Mouse (Mus musculus) midbrain, embryonic 11.5 days (tissue): ENCODE data around the gene Selenov. TPM values are rescaled to one million over a fixed set of nuclear protein-coding genes. Genes with fewer than 3 reads are reported as not detected.

Experiments
- ATAC-seq: fragments of 200-750 bp; cut with Nextera tagmentation; 2 replicates; pipeline ENCODE4 v1.8.0; 2017; ENCODE audit warnings: moderate TSS enrichment, moderate library complexity; ENCODE audit not compliant: low FRiP score
- DNase-seq: peaks from one replicate; pipeline ENCODE4 v3.0.0; 2015; ENCODE audit warnings: low spot score; ENCODE audit errors: missing footprints
- H3K27ac ChIP-seq: fragments of 300-500 bp; sonication (generic); 2 replicates; pipeline ENCODE4 v1.5.1; 2014; ENCODE audit warnings: low read depth, low read length
- H3K27me3 ChIP-seq: fragments of 300-500 bp; sonication (generic); 2 replicates; pipeline ENCODE4 v1.6.1; 2014; ENCODE audit warnings: mild to moderate bottlenecking, low read length, moderate library complexity, mixed read lengths; ENCODE audit not compliant: control insufficient read depth, insufficient read depth
- H3K36me3 ChIP-seq: fragments of 300-500 bp; sonication (generic); 2 replicates; pipeline ENCODE4 v1.6.1; 2014; ENCODE audit warnings: mild to moderate bottlenecking, low read length, moderate library complexity, mixed read lengths; ENCODE audit not compliant: control insufficient read depth, insufficient read depth
- H3K4me1 ChIP-seq: fragments of 300-500 bp; sonication (generic); 2 replicates; pipeline ENCODE4 v1.6.1; 2014; ENCODE audit warnings: low read length; ENCODE audit not compliant: control insufficient read depth, insufficient read depth
- H3K4me2 ChIP-seq: fragments of 300-500 bp; sonication (generic); 2 replicates; pipeline ENCODE4 v1.6.1; 2014; ENCODE audit warnings: mild to moderate bottlenecking, moderate library complexity
- H3K4me3 ChIP-seq: fragments of 300-500 bp; sonication (generic); 2 replicates; pipeline ENCODE4 v1.5.1; 2014; ENCODE audit warnings: low read depth, low read length
- H3K9ac ChIP-seq: fragments of 300-500 bp; sonication (generic); 2 replicates; pipeline ENCODE4 v1.6.1; 2014; ENCODE audit warnings: low read length
- H3K9me3 ChIP-seq: fragments of 300-500 bp; sonication (generic); 2 replicates; pipeline ENCODE4 v1.6.1; 2016; ENCODE audit warnings: low read length; ENCODE audit not compliant: control insufficient read depth
- WGBS: fragments of 180-500 bp; shearing (Covaris S2); extraction: QIAGEN DNeasy Blood & Tissue Kit; methylation state at CpG from one replicate; pipeline ENCODE4 v1.1.7; 2014; 5-methylcytosine and 5-hydroxymethylcytosine counted together
- polyA plus RNA-seq: library from polyadenylated mRNA; unstranded; fragments of >200 nt; fragmentation: Nextera tagmentation; extraction: Ambion mirVana; gene quantifications from 2 replicates; pipeline ENCODE4 v1.2.1, GENCODE M21; 2014

The Selenov gene
- polyA plus RNA-seq, 1 experiment from 2014 or later: 0.48 TPM

DNA sequence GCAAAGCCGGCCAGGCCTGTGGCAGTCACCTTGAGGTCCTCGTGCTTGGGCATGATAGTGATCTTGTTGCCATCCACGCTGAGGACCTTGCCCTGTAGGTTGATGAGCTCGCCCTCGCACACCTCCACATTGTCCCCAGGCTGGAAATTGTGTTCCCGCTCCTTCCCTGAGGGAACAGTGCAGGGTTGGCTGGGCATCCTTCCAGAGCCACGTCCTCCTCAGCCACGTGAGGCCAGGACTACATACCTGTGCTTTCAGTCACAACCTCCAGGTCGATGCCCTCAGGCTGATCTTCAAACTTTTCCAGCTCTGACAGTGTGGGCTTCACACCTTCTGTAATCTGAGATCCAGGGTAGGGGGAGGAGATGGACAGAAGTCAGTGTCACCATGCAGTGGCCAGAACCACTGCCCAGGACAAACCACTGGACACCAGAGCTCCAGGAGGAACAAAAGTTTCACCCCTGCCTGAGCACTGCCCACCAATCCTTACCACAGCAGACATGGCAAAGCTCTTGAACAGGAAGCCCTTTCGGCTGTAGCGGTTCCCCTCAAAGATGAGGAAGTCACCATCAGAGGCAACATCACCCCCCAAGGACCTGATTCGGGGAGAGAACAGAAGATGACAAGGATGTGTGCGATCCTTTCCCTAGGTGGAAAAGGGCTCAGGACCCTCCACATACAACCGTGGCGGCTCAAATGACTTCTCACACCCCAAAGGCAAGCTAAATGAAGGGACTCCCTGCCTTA lies 31.2 kb upstream of the Selenov start:
- 91% methylated on average over 15 of the region's 15 CpGs for WGBS
- Histone ChIP-seq H3K27ac (no peak overlapping the region), H3K27me3 (no peaks in the 10 kb centered on the region), H3K4me1 (no peaks in the 10 kb centered on the region), H3K4me2 (no peak overlapping the region), H3K36me3 (peaks cover 66% of the 10 kb centered on the region), H3K4me3 (no peak overlapping the region), H3K9me3 (no peaks in the 10 kb centered on the region), H3K9ac (no peak overlapping the region)
- DNase-seq (no peak), ATAC-seq (no peak)

DNA sequence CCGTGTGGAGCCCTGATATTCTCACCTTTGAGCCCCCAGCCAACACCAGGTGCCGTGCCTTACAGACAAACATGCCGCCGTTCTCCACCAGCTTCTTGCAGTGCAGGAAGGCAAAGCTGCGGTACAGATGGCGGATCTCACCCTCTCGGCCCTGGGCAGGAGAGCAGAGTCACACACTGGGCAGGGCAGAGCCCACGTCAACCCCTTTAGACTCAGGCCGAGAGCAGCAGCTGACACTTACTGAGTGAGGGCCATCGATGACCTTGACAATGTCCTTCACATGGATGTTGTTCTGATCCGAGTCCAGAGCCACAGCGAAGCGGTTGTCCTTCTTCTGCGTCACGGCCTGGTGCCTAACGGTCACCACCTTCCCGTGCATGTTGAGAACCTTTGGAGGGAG lies 27.7 kb upstream of the Selenov start:
- Histone ChIP-seq H3K9me3 (no peaks in the 10 kb centered on the region), H3K27me3 (no peaks in the 10 kb centered on the region), H3K4me2 (no peak overlapping the region), H3K9ac (no peak overlapping the region), H3K36me3 (peaks cover 62% of the 10 kb centered on the region), H3K4me1 (no peaks in the 10 kb centered on the region), H3K4me3 (no peak overlapping the region), H3K27ac (no peak overlapping the region)
- WGBS: 94% methylated on average over 17 of the region's 17 CpGs
- ATAC-seq (no peak), DNase-seq (no peak)

DNA sequence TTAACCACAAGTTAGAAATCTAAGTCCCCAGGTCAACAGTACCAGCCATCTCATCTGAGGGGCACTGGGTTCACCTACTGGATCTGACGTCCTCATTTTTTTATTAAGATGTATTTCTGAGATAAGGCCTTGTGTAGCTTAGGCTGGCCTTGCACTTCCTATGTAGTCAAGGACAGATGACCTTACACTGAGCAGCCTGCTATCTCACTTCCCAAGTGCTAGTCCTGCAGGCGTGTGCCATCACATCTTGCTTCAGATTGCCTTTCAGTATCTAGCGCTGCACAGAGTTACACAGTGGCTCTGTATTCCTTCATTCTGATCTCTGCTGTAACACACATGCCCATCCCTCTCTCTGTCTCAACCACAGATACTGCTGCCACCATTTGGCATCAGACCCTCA lies 27.1 kb upstream of the Selenov start:
- Histone ChIP-seq H3K4me2 (no peak overlapping the region), H3K27ac (no peak overlapping the region), H3K4me3 (no peak overlapping the region), H3K27me3 (no peaks in the 10 kb centered on the region), H3K36me3 (peaks cover 57% of the 10 kb centered on the region), H3K9me3 (no peaks in the 10 kb centered on the region), H3K9ac (no peak overlapping the region), H3K4me1 (no peaks in the 10 kb centered on the region)
- WGBS: 88% methylated on average over 3 of the region's 3 CpGs
- DNase-seq (no peak), ATAC-seq (no peak)

DNA sequence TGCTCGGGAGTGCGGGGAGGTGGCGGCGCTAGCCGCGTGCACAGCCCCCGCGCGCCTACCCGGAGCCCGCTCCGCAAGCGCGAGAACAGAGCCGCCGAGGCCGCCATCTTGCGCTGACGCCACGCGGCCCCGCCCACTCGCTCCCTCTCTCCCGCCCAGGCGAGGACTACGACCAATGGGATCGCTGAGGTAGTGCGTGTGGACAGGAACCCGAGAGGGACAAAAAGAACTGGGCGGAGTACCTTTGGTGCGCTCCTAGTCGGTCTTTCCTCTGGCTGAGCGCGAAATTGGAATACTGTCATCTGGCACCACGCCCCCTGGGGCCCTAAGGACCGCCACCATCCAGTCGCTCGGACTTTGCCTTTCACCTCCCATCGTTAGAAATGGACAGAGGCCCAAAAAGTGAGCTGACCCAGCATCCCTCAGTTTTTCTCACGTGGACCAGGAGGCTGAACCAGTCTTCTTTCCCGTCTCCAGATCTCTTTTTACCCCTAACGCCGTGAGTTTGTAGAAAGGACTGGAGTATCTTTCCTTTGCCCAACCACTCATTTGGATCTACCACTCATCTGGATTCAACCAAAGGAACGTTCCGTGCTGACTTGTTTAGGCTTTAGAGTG lies 21.0 kb upstream of the Selenov start, which contains the start of gene Timm50:
Timm50 (minus strand) TSS at position 147 of the 618 bp plus-strand sequence.
- WGBS: 1% methylated on average over 43 of the region's 45 CpGs
- ATAC-seq (peak; percentile 96), DNase-seq (peak; percentile 98)

DNA sequence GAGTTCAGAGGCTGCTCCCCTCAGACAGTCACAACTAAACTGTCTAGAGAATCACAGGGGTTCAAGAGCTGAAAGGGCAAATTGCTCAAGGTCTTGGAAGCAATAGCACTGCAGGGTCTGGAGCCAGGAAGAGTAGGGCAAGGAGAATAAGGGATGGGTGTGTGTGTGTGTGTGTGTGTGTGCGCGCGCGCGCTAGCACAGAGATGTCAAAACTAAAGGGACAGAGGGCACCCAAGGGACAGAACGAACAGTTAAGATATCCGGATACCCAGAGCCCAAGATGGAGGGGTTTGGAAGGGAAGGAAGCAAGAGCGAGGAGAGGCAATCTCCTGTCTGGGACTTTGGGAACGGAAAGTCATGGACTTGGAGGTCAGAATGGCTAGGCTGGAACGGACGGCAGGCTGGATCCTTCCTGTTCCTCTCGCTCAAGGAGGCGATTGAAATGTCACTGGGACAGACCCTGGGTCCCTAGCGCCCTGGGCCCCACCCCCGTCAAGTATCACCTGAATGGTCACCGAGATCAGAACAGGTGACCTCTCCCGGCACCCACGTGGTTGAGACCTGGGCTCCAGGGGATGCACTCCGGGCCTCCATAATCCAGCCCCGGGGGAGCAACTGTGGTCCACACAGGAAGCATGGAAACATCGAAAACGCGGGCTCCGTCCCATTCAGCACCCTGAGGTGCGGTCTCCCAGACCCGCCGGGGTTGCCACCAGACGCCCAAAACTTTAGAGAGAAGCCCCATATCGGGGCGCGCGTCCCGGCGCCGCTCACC lies 20.4 kb upstream of the Selenov start:
- ATAC-seq (peak; percentile 47), DNase-seq (peak; percentile 91)
- Histone ChIP-seq H3K27ac (peak overlapping the region; percentile 57), H3K9me3 (no peaks in the 10 kb centered on the region), H3K27me3 (no peaks in the 10 kb centered on the region), H3K36me3 (peaks cover 26% of the 10 kb centered on the region), H3K4me3 (peak overlapping the region; percentile 99), H3K9ac (peak overlapping the region; percentile 93), H3K4me1 (peaks cover 10% of the 10 kb centered on the region; the same call in 1 of the 2 replicates), H3K4me2 (peak overlapping the region; percentile 92)
- 7% methylated on average over 35 of the region's 35 CpGs for WGBS

More for the DNA sequence above, 21.0 kb upstream of the Selenov start, which contains the start of gene Timm50:
- Histone ChIP-seq H3K27ac (peak within 1 kb of the TSS; percentile 57), H3K9me3 (no peaks in the 10 kb centered on the region), H3K9ac (peak within 1 kb of the TSS; percentile 93), H3K4me3 (peak within 1 kb of the TSS; percentile 99), H3K4me1 (peaks cover 10% of the 10 kb centered on the region; the same call in 1 of the 2 replicates), H3K27me3 (no peaks in the 10 kb centered on the region), H3K36me3 (peaks cover 24% of the 10 kb centered on the region; the same call in 1 of the 2 replicates), H3K4me2 (peak within 1 kb of the TSS; percentile 92)

DNA sequence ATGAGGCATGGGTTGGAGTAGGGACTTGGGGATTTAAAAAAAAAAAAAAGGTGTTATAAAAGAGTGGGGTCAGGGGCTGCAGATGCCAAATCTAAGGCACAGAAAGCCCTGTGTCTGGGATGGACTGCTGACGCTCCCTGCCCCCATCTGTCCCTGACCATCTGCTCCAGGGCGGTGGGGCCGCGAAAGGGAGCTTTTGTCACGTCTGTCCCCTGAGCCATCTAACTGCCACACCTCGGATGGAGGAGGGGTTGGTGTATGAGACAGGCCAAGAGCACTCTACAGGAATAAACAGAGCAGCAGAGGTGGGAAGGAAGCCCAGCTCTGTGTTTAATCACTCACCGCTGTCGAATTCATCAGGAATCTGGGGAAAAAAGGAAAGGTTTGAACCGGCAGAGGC lies 18.8 kb upstream of the Selenov start:
- Histone ChIP-seq H3K27me3 (no peaks in the 10 kb centered on the region), H3K9me3 (no peaks in the 10 kb centered on the region), H3K4me3 (peak overlapping the region; percentile 99), H3K27ac (peak overlapping the region; percentile 73), H3K4me1 (peaks cover 10% of the 10 kb centered on the region; the same call in 1 of the 2 replicates), H3K9ac (peak overlapping the region; percentile 40; the same call in 1 of the 2 replicates), H3K36me3 (peaks cover 23% of the 10 kb centered on the region), H3K4me2 (peak overlapping the region; percentile 92)
- WGBS: 62% methylated on average over 9 of the region's 9 CpGs
- DNase-seq (no peak), ATAC-seq (peak; percentile 44)

DNA sequence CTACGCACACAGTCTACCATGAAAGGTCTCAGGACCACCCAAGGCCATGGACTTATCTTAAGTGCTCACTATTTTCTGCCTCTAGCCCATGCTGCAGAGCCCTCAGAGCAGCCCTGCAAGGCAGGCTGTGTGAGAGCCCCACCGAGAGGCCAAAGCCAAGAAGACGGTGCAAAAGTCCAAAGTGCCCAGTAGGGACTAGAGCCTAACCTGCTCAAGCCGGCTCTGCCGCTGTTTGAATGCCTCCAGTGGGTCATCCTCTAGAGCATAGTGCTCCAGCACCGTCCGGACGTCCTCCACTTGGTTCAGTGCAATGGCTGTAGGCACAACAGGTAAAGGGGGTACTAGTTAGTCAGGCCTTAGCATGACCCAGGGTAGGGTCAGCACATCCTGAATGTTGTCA lies 15.2 kb upstream of the Selenov start:
- H3K27ac ChIP-seq: no peak overlapping the region
- peaks cover 23% of the 10 kb centered on the region for H3K36me3 ChIP-seq
- DNase-seq: no peak
- no peaks in the 10 kb centered on the region; the same call in 1 of the 2 replicates for H3K27me3 ChIP-seq
- H3K4me3 ChIP-seq: no peak overlapping the region
- no peak overlapping the region for H3K4me2 ChIP-seq
- no peaks in the 10 kb centered on the region for H3K9me3 ChIP-seq
- WGBS: 93% methylated on average over 8 of the region's 8 CpGs
- H3K9ac ChIP-seq: no peak overlapping the region
- ATAC-seq: no peak
- peaks cover 24% of the 10 kb centered on the region for H3K4me1 ChIP-seq

DNA sequence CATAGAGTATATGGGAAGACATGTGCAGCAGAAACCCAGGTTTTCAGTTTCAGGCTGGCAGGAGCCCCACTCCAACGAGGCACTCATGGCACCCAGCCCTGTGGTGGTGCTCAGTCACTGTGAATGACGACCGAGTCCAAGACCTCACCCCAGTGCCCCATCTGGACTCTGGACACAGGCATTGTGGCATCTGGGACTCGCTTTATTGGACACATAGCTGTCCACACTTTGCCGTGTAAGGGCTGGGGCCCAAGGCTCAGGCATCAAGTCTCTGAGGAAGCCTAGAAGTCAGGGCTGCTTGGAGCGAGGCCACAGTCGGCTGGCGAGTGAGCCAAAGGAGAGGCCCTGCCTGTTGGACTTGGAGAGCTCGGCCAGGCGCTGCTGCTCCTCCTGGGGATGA lies 14.7 kb upstream of the Selenov start:
- ATAC-seq: no peak
- no peaks in the 10 kb centered on the region for H3K9me3 ChIP-seq
- H3K27ac ChIP-seq: no peak overlapping the region
- 90% methylated on average over 10 of the region's 10 CpGs for WGBS
- no peak overlapping the region for H3K4me2 ChIP-seq
- H3K9ac ChIP-seq: no peak overlapping the region
- H3K4me3 ChIP-seq: no peak overlapping the region
- H3K4me1 ChIP-seq: peaks cover 21% of the 10 kb centered on the region
- no peaks in the 10 kb centered on the region; the same call in 1 of the 2 replicates for H3K27me3 ChIP-seq
- peaks cover 23% of the 10 kb centered on the region for H3K36me3 ChIP-seq
- no peak for DNase-seq
